Mouse (Mus musculus) G1E-ER4 (cell line): Measurements from ENCODE around the gene Entpd6. TPM values are rescaled to one million over a fixed set of nuclear protein-coding genes. Genes with fewer than 3 reads are reported as not detected.

Experiments used
- GATA1 ChIP-seq: IDR thresholded peaks from one replicate; pipeline ENCODE4 v1.8.0; 2012; ENCODE audit warnings: low read length, inconsistent platforms
- polyA plus RNA-seq: library from polyadenylated mRNA; stranded (reverse); fragments of >175 nt; gene quantifications from 2 replicates; pipeline ENCODE4 v1.2.3, GENCODE M21; 2012

Entpd6 gene
- polyA plus RNA-seq, result 26.9 and 35.3 TPM in 2 replicates

DNA sequence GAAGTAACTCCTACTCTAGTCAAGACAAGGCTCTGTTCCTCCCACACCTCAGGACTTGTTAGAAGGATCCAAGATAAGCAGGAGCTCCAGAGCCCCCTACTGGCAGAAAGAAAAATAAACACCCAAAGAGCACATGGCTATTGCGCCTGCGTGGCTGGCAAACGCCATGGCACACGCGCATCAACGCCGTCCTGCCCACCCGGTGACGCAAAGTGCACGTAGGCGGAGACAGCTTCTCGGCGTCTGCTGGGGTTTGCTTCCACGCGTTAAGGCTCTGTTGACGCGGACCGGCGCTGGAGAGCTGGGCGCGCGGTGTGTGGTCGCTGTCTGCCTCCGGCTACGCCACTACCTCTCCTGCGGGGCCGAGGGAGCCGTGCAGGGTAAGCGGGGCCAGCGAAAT, at the start of gene Entpd6:
Gene Entpd6, plus strand, starts transcription at position 189 of the 400 bp plus-strand sequence.
- TF ChIP-seq GATA1, result no peak

DNA sequence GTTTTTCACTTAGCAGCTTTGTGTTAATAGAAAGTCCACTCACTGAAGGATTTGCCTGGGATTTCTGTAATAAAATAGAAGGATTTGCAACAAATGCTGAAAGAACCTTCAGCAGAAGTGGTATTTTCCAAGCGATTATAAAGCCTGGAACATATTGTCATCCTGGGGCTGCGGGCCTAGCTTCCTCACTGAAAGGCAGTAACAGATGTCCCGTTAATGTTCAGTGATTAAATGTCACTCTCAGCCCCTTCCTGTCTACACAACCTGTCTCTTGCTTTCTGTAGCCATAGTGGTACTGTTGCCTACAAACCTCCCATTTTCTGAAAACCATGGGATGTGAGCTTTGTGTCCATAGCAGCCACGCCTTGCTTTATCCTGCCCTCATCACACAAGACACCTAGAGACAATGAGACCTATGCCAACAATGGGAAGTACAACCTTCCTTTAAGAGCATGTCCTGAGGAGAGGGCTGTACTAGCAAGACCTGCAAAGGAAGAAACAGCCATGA, 36.6 kb upstream of the Entpd6 start:
- TF ChIP-seq GATA1, result no peak

DNA sequence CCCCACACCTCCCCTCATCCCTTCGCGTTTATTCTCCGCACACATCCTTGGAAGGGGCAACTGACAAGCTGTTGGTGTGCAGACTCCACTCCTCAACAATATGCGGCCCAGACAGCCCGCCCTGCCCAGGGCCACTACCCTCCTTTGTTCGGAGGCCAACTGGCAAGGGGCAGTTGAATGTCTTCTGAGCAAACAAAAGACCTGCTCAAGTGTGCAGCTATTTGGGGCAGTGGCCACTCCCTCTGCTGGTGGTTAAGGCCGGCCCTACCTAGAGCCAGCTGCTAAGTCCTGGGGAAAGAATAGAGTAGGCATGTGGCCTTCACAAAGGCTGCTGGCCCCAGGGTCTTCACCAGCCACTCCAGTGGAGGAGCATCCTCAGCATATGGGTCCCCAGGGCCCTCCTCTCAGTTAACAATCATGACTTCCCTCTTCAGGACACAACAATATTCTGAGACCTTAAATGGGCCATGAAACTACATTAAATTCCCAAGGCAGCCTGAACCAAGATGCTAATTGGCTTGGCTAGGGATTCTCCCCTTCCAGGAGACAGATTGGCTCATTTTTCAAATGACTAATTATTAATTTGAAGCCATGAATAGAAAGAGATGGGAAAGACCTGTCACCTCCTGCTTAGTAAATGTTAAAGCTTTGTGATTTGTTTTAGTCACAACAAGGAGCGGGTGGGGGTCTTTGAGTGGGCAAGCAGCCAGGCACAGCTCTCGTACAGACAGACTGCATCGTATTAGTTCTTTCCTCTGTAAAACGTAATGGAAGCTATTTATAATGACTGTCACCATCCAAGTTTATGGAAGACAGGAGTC, 12.9 kb upstream of the Entpd6 start:
- no peak for TF ChIP-seq GATA1

DNA sequence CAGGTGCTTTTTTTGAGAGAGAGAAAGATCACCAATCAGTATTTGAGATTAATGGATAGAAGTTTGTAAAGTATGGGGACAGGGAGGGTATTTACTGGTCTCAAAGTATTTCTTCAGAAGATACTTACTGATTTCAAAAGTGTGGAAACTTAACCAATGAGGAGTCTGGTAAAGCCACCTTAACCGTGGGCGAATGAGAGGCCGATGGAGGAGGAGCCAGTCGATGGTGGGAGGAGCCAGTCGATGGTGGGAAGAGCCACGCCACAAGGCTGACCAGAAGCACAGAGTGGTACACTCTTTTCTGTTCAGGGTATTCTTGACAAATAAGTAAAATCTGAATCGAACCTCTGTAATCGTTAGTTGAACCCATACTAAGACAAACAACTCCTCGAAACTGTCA, 11.0 kb upstream of the Entpd6 start:
- no peak for TF ChIP-seq GATA1

DNA sequence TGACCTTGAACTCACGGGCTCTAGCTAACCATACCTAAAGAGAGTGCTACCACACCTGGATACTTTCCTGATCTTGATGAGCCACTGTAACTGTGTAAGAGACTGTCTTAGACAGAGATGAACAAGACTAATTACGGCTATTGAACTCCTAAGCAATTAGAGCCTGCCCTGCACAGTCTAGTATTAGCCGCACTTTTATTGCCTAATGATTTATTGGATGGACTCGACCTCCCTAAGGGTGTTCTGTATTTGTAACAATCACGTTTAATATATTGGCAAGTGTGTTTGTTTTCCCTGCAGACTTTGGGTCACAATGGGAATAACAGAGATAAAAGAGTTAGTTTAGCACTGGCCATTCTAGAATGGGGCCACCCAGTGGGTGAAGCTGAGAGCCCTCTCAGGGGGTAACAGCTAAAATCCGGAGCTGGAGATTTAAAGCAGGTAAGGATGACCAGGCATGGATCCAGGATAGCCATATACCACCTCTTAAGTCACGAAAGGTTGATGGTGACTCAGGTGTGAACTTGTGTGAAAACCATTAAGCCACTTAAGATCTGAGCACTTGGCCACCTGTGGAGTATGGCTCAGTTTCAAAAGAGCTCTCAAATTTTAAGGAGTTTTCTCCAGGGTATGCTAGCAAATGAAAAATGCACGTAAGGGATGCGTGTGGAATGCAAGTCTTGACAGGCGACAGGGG, 8.5 kb upstream of the Entpd6 start:
- no peak for TF ChIP-seq GATA1

DNA sequence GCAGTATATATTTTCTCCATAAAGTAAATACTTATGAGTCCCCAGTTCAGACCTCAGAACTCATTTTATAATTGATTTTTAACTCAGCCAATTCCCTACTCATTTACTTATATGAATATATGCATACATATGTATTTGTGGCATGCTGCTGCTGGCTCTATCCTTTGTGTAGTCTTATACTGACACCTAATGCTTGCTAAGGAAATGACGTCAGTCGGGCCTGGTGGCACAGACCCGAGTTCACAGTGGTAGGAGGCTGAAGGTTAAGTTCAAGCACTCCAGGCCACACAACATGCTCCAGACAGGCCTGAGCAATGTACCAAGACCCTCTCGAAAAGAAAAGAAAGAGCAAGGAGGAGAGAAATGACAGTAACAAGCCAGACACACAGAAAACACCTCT, 7.4 kb upstream of the Entpd6 start:
- TF ChIP-seq GATA1, result no peak

DNA sequence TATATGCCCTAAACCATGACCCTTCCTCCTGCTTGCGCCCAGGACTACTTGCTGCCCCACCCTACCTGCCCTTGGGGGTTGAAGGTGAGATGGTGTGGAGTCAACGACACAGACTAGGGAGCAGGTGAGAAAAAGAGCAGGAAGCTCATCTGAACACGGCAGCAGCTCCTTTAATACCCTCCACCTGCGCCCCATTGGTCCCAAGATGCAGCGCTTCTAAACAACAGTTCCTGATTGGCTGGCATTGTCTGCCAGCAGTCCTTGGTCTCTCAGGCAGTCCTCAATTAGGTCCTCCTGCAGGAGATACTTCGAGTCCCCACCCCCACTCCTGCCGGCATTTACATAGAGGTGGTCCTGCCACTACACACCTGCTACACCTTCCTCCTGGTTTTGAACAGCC, 3.8 kb upstream of the Entpd6 start:
- TF ChIP-seq GATA1, result no peak

DNA sequence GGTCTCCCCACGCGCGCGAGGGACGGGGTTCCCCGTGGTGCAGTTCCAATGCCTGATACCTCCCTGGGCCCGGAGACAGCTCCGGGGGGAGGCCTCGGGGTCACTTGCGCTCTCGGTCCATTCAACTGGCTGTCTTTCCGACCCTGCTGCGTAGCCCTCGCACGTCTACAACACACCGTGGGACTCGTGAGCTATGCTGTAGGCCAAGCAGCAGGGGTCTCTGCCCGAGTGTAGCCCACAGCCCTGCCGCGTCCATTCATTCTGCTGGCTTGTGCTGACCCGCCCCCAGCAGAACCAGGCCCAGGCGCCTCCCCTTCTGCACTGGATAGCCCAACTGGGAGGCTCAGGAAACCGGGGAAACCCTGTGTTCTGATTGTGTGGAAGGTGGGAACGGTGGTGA, 441 bp downstream of the Entpd6 start:
- TF ChIP-seq GATA1, result no peak

DNA sequence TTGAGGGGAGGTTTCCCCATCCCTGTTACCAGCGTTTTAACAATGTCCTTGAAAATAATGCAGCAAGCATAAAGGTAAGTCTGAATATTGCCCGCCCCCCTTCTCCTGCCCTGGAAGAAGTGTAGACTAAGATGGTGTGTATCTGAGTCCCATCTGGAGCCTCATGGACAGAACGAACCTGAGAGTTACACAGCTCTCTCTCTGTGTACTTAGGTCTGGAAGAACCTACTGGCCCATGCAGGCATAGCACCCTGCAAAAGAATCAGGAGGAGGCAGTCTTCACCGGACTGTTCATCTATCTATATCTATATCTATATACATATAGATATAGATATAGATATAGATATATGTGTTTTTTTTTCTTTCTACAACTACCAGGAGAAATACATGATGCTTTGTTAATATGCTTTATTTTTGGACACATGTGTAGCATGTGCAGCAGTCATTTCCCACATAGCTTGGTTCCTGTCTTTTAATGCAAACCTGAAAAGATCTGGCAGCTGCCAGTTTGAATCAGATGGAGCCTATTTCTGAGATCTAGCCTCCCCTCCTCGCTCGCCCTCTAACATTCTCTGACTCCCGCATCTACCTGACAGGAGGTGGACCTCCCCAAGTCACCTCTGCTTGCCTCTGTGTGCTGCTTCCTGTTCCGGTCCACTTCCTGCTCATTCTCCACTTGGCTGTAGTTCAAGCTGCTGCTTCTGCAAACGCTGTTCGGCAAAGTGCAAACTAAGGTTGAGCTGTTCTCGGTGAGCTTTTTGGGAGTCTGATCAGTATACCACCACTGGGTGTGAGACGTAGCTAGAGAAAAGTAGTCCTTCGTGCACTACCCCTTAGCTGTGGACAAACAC, 1.5 kb downstream of the Entpd6 start:
- TF ChIP-seq GATA1, result no peak

DNA sequence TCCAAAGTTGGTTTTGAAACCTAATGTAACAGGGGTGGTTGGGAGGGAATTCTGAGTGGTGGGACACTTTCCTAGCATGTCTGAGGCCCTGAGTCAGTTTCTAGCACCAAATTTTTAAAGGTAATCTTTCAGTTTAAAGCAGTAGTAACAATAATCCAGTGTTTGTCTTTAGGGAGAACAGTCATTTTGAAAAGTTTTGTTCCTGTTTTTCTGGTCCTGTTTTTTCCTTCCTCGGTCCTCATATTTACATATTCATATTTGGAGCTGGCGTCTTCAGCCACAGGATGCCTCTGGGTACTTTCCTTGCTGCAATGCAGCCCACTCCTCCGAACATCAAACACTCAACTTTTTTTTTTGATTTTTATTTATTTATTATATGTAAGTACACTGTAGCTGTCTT, 6.2 kb downstream of the Entpd6 start:
- no peak for TF ChIP-seq GATA1

DNA sequence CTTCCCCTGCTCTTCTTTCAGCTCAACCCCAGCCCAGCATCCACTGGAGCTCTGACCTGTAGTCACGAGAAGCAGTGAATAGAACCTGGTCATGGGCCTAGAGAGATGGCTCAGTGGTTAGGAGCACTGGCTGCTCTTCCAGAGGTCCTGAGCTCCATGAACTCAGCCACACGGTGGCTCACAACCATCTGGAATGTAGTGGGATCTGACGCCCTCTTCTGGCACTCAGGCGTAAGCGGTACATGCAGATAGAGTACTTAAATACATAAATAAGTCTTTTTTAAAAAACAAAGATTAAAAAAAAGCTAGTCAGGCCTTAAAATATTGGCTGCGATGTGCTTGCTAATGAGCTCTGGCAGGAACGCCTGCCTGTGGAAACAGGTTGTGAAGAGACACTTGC, 12.6 kb downstream of the Entpd6 start:
- TF ChIP-seq GATA1, result no peak

DNA sequence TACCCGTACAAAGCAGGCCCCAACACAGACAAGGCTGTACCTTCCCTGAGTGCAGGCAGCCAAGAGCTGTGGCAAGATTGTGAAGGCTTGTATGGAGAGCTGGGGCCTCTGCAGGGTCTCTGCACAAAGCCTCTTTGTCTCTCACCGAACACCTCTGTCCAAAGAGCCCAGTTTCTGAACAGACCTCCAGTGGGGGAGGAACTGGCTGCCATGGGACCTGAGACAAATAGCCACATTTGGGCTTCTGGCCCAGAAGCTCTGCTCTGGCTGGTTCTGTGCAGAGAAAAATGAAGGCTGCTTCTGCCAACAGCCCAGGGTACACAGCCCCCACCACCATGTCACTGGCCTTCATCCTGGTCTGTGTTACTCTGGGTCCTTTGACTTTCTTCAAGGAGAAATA, 16.8 kb downstream of the Entpd6 start:
- TF ChIP-seq GATA1, result no peak

DNA sequence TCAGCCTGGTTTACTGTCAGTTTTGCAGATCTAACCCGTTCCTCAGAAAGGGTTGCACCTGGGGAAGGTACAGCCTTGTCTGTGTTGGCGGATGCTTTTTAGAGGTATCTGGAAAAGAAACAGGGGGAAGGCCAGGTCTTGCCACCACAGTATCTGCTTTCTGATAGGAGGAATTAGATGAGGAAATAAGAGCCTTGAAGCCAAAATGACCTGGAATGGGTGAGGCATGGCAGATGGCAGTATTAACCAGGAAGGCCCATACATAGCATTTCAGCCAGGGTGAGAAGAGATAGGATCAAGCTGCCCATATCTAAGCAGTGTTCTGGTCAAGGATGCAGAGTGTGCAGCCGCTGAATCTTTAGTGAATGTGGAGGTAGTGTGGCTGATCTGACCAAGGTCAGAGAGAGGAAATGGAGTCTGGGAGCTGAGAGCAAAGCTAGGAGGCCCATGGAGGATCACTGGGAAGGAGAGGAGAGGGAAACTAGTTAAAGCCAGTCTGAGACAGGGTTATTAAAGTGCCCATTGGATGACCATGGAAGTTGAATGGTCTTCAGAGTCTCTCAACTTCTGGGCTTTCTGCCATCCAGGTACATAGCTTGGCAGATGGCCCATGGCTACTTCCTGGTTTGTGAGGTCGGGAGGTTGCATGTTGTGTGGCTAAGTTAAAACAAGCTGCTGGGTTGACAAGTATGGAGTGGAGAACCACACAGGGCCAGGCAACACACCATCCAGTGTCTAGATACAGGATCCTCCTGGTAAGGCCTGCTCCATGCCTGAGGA, 17.4 kb downstream of the Entpd6 start:
- TF ChIP-seq GATA1, result no peak

DNA sequence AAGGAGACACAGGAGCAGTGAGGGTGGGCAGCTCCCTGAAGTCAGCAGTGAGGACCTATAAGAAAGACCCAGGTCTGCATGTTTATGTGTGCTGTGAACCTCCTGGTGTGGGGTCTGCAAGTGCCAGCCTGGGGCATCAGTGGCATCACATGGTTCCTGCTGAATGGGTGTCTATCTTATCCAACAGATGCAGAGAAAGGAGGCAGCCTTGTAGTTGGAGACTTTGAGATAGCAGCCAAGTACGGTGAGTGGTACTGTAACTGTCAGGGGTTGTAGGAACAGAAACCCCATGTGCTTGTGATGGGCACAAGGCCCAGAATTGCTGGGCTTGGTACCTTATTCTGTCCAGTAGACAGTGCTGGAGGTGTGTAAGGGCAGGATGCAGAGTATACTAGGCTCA, 19.8 kb downstream of the Entpd6 start:
- TF ChIP-seq GATA1, result no peak

DNA sequence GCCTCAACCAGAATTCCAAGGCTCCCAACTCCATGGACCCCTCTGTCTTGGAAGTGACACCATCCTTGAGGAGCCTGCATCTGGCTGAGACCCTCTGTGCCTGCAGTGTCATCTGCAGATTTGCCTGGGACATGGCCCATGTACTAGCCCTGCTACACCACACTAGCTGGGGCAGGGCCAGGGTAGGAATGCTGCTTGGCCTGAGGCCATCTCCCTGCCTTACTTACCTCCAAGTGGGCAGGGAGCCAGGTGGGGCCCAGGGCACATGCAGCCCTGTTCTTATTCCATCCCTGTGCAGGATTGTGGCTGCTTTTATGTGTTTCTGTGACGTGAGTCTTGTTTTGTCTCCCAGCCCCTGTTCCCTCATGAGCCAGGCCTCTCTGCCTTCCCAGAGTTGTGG, 21.9 kb downstream of the Entpd6 start:
- TF ChIP-seq GATA1, result no peak

DNA sequence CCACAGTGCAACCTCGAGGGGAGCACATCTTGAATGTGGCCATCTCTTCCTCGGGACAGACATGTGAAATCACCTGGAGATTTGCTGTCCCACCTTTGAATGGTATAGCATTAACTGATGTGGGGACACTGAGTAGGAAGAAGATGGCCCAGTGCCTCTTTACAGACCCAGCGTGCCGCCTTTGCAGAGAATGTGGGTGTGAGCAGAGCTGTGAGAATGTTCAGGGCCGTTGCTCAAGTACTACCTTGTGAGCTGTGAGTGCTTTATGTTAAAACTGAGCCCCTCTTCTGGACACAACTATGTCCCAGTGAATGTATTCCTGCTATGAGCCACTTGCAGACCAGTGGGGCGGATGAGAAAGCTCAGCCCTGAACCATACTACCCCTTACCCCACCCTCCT, 22.3 kb downstream of the Entpd6 start:
- TF ChIP-seq GATA1, result no peak
